Mouse (Mus musculus): ENCODE measurements around the gene Bloc1s1. TPM values are rescaled to one million over a fixed set of nuclear protein-coding genes. Genes with fewer than 3 reads are reported as not detected.

Bloc1s1 gene
- polyA plus RNA-seq, 1 experiment from 2014 or later: 211 TPM

DNA sequence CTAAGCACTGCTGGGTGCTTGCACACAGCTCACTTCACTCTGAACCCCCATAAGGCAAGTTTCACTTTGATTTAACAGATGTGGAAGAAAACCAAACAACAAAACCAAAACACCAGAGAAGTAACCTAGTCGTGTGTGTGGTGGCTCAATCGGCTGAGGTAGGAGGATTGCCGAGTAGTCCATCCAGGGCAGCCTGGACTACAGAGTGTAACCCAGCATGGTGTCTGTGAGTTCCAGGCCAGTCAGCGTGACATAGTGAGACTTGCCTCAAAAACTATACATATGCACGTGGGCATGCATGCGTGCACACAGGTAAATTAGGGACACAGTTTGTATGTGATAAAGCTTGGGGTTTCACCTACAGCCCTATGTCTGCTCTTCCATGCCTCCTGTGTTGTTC, 6.4 kb downstream of the Bloc1s1 start:
- 93% methylated on average over 6 of the region's 6 CpGs for WGBS
- DNase-seq (ENCODE audit: low spot score) (no peak), ATAC-seq (ENCODE audit: insufficient number of reproducible peaks, low FRiP score, low TSS enrichment, low read depth) (no peak)
- H3K27ac ChIP-seq (replicated peaks; ENCODE audit: low read depth, low read length): no peak overlapping the region
- no peak overlapping the region for H3K9ac ChIP-seq (ENCODE audit: low read length)
- H3K4me3 ChIP-seq (ENCODE audit: low read depth, low read length): no peak overlapping the region
- H3K36me3 ChIP-seq (ENCODE audit: control insufficient read depth, insufficient read depth, low read length): peaks cover 14% of the 10 kb centered on the region
- no peaks in the 10 kb centered on the region for H3K9me3 ChIP-seq (ENCODE audit: control insufficient read depth, low read length)
- H3K4me2 ChIP-seq (ENCODE audit: low read depth, severe bottlenecking): no peak overlapping the region
- no peaks in the 10 kb centered on the region for H3K27me3 ChIP-seq (ENCODE audit: control insufficient read depth, insufficient read depth, low read length)
- H3K4me1 ChIP-seq (ENCODE audit: control insufficient read depth, insufficient read depth, low read length): peaks cover 16% of the 10 kb centered on the region

DNA sequence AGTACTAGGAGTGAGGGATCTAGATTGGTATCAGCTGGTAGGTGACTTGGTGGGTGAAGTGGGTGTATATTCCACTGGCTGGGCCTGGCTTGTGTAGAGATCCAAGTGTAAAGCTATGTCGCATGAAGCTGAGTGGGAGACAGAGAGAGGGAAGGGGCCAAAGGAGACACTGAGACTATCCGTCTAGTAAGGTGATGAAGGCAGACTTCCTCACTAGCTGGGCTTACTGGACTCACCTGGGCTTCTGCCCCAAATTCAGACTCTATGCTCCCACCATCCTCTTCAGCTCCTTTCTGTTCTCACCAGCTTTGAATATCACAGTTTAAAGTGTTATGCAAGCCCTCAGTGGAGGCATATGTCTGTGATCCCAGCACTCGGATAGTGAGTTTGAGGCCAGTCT, 7.2 kb downstream of the Bloc1s1 start:
- ATAC-seq (ENCODE audit: insufficient number of reproducible peaks, low FRiP score, low TSS enrichment, low read depth): no peak
- Histone ChIP-seq H3K36me3 (ENCODE audit: control insufficient read depth, insufficient read depth, low read length) (peaks cover 14% of the 10 kb centered on the region), H3K4me3 (ENCODE audit: low read depth, low read length) (no peak overlapping the region), H3K9ac (ENCODE audit: low read length) (no peak overlapping the region), H3K4me2 (ENCODE audit: low read depth, severe bottlenecking) (no peak overlapping the region), H3K4me1 (ENCODE audit: control insufficient read depth, insufficient read depth, low read length) (peaks cover 11% of the 10 kb centered on the region; the same call in 1 of the 2 replicates), H3K27ac (replicated peaks; ENCODE audit: low read depth, low read length) (no peak overlapping the region), H3K9me3 (ENCODE audit: control insufficient read depth, low read length) (no peaks in the 10 kb centered on the region), H3K27me3 (ENCODE audit: control insufficient read depth, insufficient read depth, low read length) (no peaks in the 10 kb centered on the region)
- DNase-seq (ENCODE audit: low spot score): no peak
- WGBS: 96% methylated on average over 3 of the region's 3 CpGs

DNA sequence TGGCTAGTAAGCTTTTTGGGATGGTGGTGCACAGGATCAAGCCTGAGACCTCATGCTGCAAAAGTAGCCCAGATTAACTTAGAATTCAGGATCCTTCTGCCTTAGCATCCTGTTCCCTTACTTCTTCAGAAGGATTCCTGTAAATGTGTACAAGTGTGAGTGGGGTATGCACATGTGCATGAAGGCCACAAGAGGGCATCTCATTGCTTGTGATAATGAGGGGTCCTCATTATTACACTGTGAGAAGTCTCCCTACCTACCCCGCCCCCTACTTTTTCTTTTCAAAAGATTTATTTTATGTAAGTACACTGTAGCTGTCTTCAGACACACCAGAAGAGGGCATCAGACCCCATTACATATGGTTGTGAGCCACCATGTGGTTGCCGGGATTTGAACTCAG, 8.3 kb downstream of the Bloc1s1 start:
- no peak for DNase-seq (ENCODE audit: low spot score)
- no peak for ATAC-seq (ENCODE audit: insufficient number of reproducible peaks, low FRiP score, low TSS enrichment, low read depth)
- H3K27me3 ChIP-seq (ENCODE audit: control insufficient read depth, insufficient read depth, low read length): no peaks in the 10 kb centered on the region
- 92% methylated on average over 2 of the region's 2 CpGs for WGBS
- peaks cover 10% of the 10 kb centered on the region for H3K4me1 ChIP-seq (ENCODE audit: control insufficient read depth, insufficient read depth, low read length)
- no peak overlapping the region for H3K4me2 ChIP-seq (ENCODE audit: low read depth, severe bottlenecking)
- H3K9ac ChIP-seq (ENCODE audit: low read length): no peak overlapping the region
- no peak overlapping the region for H3K4me3 ChIP-seq (ENCODE audit: low read depth, low read length)
- no peak overlapping the region for H3K27ac ChIP-seq (replicated peaks; ENCODE audit: low read depth, low read length)
- H3K9me3 ChIP-seq (ENCODE audit: control insufficient read depth, low read length): no peaks in the 10 kb centered on the region
- H3K36me3 ChIP-seq (ENCODE audit: control insufficient read depth, insufficient read depth, low read length): peaks cover 14% of the 10 kb centered on the region

DNA sequence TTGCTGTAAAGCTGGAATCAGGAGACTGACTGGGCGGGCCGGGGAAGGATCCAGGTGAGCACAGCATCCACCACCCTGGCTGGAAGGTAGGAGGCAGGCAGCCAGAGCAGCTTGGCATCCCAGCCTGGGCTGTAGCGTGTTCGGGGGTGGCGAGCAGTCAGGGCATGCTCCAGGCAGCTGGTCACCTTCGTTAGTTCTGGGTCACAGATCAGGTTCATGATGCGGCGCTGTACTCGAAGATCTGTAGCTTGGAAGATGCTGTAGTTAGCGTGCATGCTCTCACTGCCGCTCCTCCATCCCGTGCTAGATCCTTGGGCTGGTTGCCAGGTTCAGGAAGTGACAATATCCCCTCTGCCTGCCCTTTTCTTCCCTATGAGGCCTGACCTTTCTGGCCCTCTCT, 10.1 kb downstream of the Bloc1s1 start:
- H3K27ac ChIP-seq (replicated peaks; ENCODE audit: low read depth, low read length): no peak overlapping the region
- H3K4me3 ChIP-seq (ENCODE audit: low read depth, low read length): no peak overlapping the region
- H3K4me2 ChIP-seq (ENCODE audit: low read depth, severe bottlenecking): no peak overlapping the region
- 95% methylated on average over 12 of the region's 12 CpGs for WGBS
- H3K9ac ChIP-seq (ENCODE audit: low read length): no peak overlapping the region
- H3K9me3 ChIP-seq (ENCODE audit: control insufficient read depth, low read length): no peaks in the 10 kb centered on the region
- DNase-seq (ENCODE audit: low spot score) (no peak), ATAC-seq (ENCODE audit: insufficient number of reproducible peaks, low FRiP score, low TSS enrichment, low read depth) (no peak)
- peaks cover 11% of the 10 kb centered on the region for H3K4me1 ChIP-seq (ENCODE audit: control insufficient read depth, insufficient read depth, low read length)
- no peaks in the 10 kb centered on the region for H3K27me3 ChIP-seq (ENCODE audit: control insufficient read depth, insufficient read depth, low read length)
- H3K36me3 ChIP-seq (ENCODE audit: control insufficient read depth, insufficient read depth, low read length): peaks cover 14% of the 10 kb centered on the region

DNA sequence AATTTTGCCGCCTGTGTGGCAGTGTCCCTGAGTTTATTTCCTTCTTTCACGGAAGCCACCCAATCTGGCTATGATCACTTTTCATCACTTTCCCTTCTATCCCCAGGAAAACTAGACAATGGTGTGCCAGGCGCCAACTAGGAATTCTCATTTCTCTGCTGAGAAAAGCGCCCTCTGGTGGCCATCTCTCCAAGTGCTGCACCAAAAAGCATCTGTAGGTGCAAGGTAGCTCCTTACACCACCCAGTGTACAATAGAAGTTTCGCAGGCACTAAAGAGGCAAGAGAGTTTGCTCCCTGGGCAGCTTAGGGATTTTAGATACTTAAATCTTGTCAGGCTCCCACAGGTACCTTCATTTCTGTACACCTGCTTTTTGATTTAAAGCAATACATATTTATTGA, 10.6 kb downstream of the Bloc1s1 start:
- DNase-seq (ENCODE audit: low spot score) (peak; percentile 96), ATAC-seq (ENCODE audit: insufficient number of reproducible peaks, low FRiP score, low TSS enrichment, low read depth) (no peak)
- Histone ChIP-seq H3K4me2 (ENCODE audit: low read depth, severe bottlenecking) (no peak overlapping the region), H3K4me1 (ENCODE audit: control insufficient read depth, insufficient read depth, low read length) (peaks cover 11% of the 10 kb centered on the region), H3K27ac (replicated peaks; ENCODE audit: low read depth, low read length) (no peak overlapping the region), H3K9ac (ENCODE audit: low read length) (no peak overlapping the region), H3K36me3 (ENCODE audit: control insufficient read depth, insufficient read depth, low read length) (peaks cover 14% of the 10 kb centered on the region), H3K27me3 (ENCODE audit: control insufficient read depth, insufficient read depth, low read length) (no peaks in the 10 kb centered on the region), H3K4me3 (ENCODE audit: low read depth, low read length) (no peak overlapping the region), H3K9me3 (ENCODE audit: control insufficient read depth, low read length) (no peaks in the 10 kb centered on the region)
- WGBS: 6% methylated on average over 5 of the region's 5 CpGs

DNA sequence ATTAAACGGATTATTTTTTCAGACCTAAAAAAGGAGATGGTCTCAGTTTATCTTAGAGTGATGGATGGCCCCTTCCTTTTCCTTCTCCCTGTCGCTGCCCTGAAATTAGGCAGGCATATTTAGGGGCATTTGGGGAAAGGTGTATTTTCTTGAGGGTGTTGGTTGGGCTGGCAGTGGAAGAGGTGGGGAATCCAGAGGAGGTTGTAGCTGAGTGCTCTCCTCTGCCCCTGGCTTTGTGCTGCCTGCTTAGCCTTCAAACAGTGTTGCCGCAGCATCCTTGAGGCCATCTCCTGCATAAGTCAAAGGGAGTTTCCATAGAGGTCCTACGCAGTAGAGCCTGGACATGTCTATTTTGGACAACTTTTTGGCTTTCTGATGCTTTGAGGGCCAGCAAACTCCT, 11.0 kb downstream of the Bloc1s1 start:
- Histone ChIP-seq H3K4me1 (ENCODE audit: control insufficient read depth, insufficient read depth, low read length) (peaks cover 11% of the 10 kb centered on the region), H3K9ac (ENCODE audit: low read length) (no peak overlapping the region), H3K27me3 (ENCODE audit: control insufficient read depth, insufficient read depth, low read length) (no peaks in the 10 kb centered on the region), H3K4me2 (ENCODE audit: low read depth, severe bottlenecking) (no peak overlapping the region), H3K36me3 (ENCODE audit: control insufficient read depth, insufficient read depth, low read length) (peaks cover 14% of the 10 kb centered on the region), H3K9me3 (ENCODE audit: control insufficient read depth, low read length) (no peaks in the 10 kb centered on the region), H3K27ac (replicated peaks; ENCODE audit: low read depth, low read length) (no peak overlapping the region), H3K4me3 (ENCODE audit: low read depth, low read length) (no peak overlapping the region)
- DNase-seq (ENCODE audit: low spot score) (no peak), ATAC-seq (ENCODE audit: insufficient number of reproducible peaks, low FRiP score, low TSS enrichment, low read depth) (no peak)
- 79% methylated on average over 4 of the region's 4 CpGs for WGBS

DNA sequence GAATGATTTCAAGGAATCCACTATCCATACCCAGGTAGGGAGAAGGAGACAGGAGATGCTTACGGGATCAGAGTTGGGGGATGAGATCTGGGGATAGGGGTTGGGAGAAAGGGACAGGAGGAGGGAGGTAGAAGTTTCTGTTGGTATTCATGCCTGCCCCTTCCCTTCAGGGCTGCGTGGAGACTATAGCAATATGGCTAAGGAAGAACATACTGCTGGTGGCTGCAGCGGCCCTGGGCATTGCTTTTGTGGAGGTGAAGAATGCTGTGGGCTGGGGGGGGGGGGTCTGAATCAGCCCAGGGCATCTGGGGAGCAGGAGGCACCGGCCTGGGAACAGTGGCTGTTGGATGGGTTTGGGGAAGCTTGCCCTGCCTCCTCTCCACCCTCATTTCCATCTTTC, 11.6 kb downstream of the Bloc1s1 start:
- peaks cover 12% of the 10 kb centered on the region for H3K36me3 ChIP-seq (ENCODE audit: control insufficient read depth, insufficient read depth, low read length)
- H3K4me1 ChIP-seq (ENCODE audit: control insufficient read depth, insufficient read depth, low read length): peaks cover 11% of the 10 kb centered on the region
- WGBS: 77% methylated on average over 4 of the region's 4 CpGs
- no peak for DNase-seq (ENCODE audit: low spot score)
- no peak overlapping the region for H3K4me2 ChIP-seq (ENCODE audit: low read depth, severe bottlenecking)
- no peaks in the 10 kb centered on the region for H3K27me3 ChIP-seq (ENCODE audit: control insufficient read depth, insufficient read depth, low read length)
- no peak for ATAC-seq (ENCODE audit: insufficient number of reproducible peaks, low FRiP score, low TSS enrichment, low read depth)
- H3K4me3 ChIP-seq (ENCODE audit: low read depth, low read length): no peak overlapping the region
- no peak overlapping the region for H3K9ac ChIP-seq (ENCODE audit: low read length)
- H3K9me3 ChIP-seq (ENCODE audit: control insufficient read depth, low read length): no peaks in the 10 kb centered on the region
- H3K27ac ChIP-seq (replicated peaks; ENCODE audit: low read depth, low read length): no peak overlapping the region

DNA sequence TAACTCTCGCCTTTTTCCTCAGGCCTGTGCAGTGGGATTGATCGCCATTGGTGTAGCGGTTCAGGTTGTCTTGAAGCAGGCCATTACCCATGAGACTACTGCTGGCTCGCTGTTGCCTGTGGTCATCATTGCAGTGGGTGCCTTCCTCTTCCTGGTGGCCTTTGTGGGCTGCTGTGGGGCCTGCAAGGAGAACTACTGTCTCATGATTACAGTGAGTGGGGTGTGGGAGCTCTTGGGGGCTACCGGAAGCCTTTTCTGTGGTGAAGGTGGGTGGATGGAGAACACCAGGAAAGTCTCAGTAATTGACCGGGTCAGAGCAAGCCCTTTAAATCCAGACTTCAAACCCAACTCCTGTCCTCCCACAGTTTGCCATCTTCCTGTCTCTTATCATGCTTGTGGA, 12.4 kb downstream of the Bloc1s1 start:
- H3K27me3 ChIP-seq (ENCODE audit: control insufficient read depth, insufficient read depth, low read length): no peaks in the 10 kb centered on the region
- H3K9me3 ChIP-seq (ENCODE audit: control insufficient read depth, low read length): no peaks in the 10 kb centered on the region
- H3K4me1 ChIP-seq (ENCODE audit: control insufficient read depth, insufficient read depth, low read length): peaks cover 11% of the 10 kb centered on the region
- H3K4me2 ChIP-seq (ENCODE audit: low read depth, severe bottlenecking): 0 out of 2 replicates have a peak overlapping the region, but pooled peaks have one; percentile 45
- WGBS: 92% methylated on average over 6 of the region's 6 CpGs
- ATAC-seq (ENCODE audit: insufficient number of reproducible peaks, low FRiP score, low TSS enrichment, low read depth) (no peak), DNase-seq (ENCODE audit: low spot score) (no peak)
- no peak overlapping the region for H3K27ac ChIP-seq (replicated peaks; ENCODE audit: low read depth, low read length)
- H3K36me3 ChIP-seq (ENCODE audit: control insufficient read depth, insufficient read depth, low read length): peaks cover 10% of the 10 kb centered on the region
- H3K9ac ChIP-seq (ENCODE audit: low read length): no peak overlapping the region
- peak overlapping the region; percentile 96; the same call in 1 of the 2 replicates for H3K4me3 ChIP-seq (ENCODE audit: low read depth, low read length)

All from limb, embryonic 11.5 days (tissue).